Mouse (Mus musculus) liver, embryonic 13.5 days (tissue): ENCODE measurements around the gene Tnfrsf13c. TPM values are rescaled to one million over a fixed set of nuclear protein-coding genes. Genes with fewer than 3 reads are reported as not detected.

ENCODE experiments used
- ATAC-seq: fragments of 200-750 bp; cut with Nextera tagmentation; 2 replicates; pipeline ENCODE4 v1.8.0; 2017; ENCODE audit warnings: low read depth, mild to moderate bottlenecking, moderate number of reproducible peaks, moderate library complexity
- DNase-seq: peaks from one replicate; pipeline ENCODE4 v3.0.0; 2022
- H3K27ac ChIP-seq: fragments of 300-500 bp; sonication (generic); 2 replicates; pipeline ENCODE4 v1.5.1; 2015; ENCODE audit warnings: moderate library complexity, mild to moderate bottlenecking, inconsistent platforms
- H3K27me3 ChIP-seq: fragments of 300-500 bp; sonication (generic); 2 replicates; pipeline ENCODE4 v1.6.1; 2015; ENCODE audit warnings: mild to moderate bottlenecking, inconsistent platforms
- H3K36me3 ChIP-seq: fragments of 300-500 bp; sonication (generic); 2 replicates; pipeline ENCODE4 v1.6.1; 2015; ENCODE audit warnings: mild to moderate bottlenecking, inconsistent platforms
- H3K4me1 ChIP-seq: fragments of 300-500 bp; sonication (generic); replicated peaks from 2 replicates; pipeline ENCODE4 v1.6.1; 2015; ENCODE audit warnings: inconsistent platforms
- H3K4me2 ChIP-seq: fragments of 300-500 bp; sonication (generic); 2 replicates; pipeline ENCODE4 v1.6.1; 2015; ENCODE audit warnings: inconsistent platforms, mild to moderate bottlenecking, moderate library complexity
- H3K4me3 ChIP-seq: fragments of 300-500 bp; sonication (generic); replicated peaks from 2 replicates; pipeline ENCODE4 v1.5.1; 2015; ENCODE audit warnings: mild to moderate bottlenecking, inconsistent platforms
- H3K9ac ChIP-seq: fragments of 300-500 bp; sonication (generic); 2 replicates; pipeline ENCODE4 v1.6.1; 2015; ENCODE audit warnings: mild to moderate bottlenecking, inconsistent platforms
- H3K9me3 ChIP-seq: fragments of 300-500 bp; sonication (generic); replicated peaks from 2 replicates; pipeline ENCODE4 v1.6.1; 2016; ENCODE audit warnings: inconsistent platforms
- WGBS: fragments of 180-500 bp; shearing (Covaris S2); methylation state at CpG from one replicate; pipeline ENCODE4 v1.1.7; 2015; ENCODE audit not compliant: insufficient replicate concordance; 5-methylcytosine and 5-hydroxymethylcytosine counted together
- polyA plus RNA-seq: library from polyadenylated mRNA; unstranded; fragments of >200 nt; fragmentation: Nextera tagmentation; extraction: Ambion mirVana; gene quantifications from 2 replicates; pipeline ENCODE4 v1.2.1, GENCODE M21; 2015

Tnfrsf13c gene
- polyA plus RNA-seq, 1 experiment from 2014 or later: 0.38 TPM

GRCm38 (mm10) chr15:82229542-82230045, 5.4 kb upstream of the Tnfrsf13c start:
- peaks cover 19% of the 10 kb centered on the region for H3K27me3 ChIP-seq
- no peaks in the 10 kb centered on the region for H3K9me3 ChIP-seq
- 40% methylated on average over 11 of the region's 11 CpGs for WGBS
- DNase-seq (peak; percentile 74), ATAC-seq (peak; percentile 98)
- peak overlapping the region; percentile 67 for H3K9ac ChIP-seq
- H3K4me3 ChIP-seq: peak overlapping the region; percentile 24
- H3K27ac ChIP-seq: peak overlapping the region; percentile 93
- peaks cover 60% of the 10 kb centered on the region for H3K4me1 ChIP-seq
- peak overlapping the region; percentile 65 for H3K4me2 ChIP-seq
- peaks cover 11% of the 10 kb centered on the region for H3K36me3 ChIP-seq

- ATAC-seq (no peak), DNase-seq (no peak)
- Histone ChIP-seq H3K4me3 (no peak overlapping the region), H3K36me3 (no peaks in the 10 kb centered on the region), H3K27ac (no peak overlapping the region; the same call in 1 of the 2 replicates), H3K9me3 (no peaks in the 10 kb centered on the region), H3K4me1 (peaks cover 64% of the 10 kb centered on the region), H3K4me2 (no peak overlapping the region), H3K27me3 (peaks cover 56% of the 10 kb centered on the region), H3K9ac (no peak overlapping the region)
- WGBS: 65% methylated on average over 5 of the region's 5 CpGs
Measured at GRCm38 (mm10) chr15:82225769-82226168, 1.6 kb upstream of the Tnfrsf13c start.

DNA sequence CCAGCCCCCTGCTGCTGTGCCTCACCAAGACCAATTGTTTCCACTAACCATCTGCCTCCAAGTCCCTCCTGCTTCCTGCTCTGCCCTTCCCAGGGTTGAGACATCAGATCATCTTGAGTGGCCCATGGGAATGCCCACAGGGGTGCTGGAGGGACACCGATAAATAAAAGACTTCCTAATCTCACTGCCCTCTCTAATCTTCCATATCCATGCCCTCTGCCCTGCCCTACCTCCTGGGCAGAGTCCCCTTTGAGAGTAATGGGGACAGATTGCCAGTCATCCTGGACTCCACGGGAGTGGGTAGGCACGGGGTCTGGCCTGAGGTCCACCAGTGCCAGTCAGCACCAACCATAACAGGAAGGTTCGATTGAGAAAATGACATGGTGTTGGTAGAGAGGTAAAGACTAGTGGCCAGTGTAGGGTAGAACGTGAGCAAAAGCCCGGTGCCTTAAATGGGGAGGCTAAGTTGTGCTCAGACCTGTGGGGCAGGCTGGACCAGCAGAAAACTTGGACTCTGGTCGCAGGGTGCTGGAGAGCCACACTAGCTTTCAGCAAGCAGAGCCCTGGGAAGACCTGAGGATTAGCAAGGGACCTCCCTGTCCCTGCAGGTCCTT, 540 bp upstream of the Tnfrsf13c start:
- Histone ChIP-seq H3K27ac (peak overlapping the region; percentile 61; the same call in 1 of the 2 replicates), H3K36me3 (no peaks in the 10 kb centered on the region), H3K4me2 (peak overlapping the region; percentile 77), H3K9me3 (no peaks in the 10 kb centered on the region), H3K9ac (peak overlapping the region; percentile 65), H3K4me1 (peaks cover 53% of the 10 kb centered on the region), H3K27me3 (peaks cover 61% of the 10 kb centered on the region), H3K4me3 (peak overlapping the region; percentile 54)
- ATAC-seq (peak; percentile 80), DNase-seq (peak; percentile 24)
- WGBS: 27% methylated on average over 7 of the region's 7 CpGs

GRCm38 (mm10) chr15:82223251-82223650, 918 bp downstream of the Tnfrsf13c start:
- Histone ChIP-seq H3K27ac (no peak overlapping the region), H3K27me3 (peaks cover 75% of the 10 kb centered on the region), H3K4me2 (peak overlapping the region; percentile 77), H3K9me3 (no peaks in the 10 kb centered on the region), H3K36me3 (no peaks in the 10 kb centered on the region), H3K4me3 (peak overlapping the region; percentile 54; the same call in 1 of the 2 replicates), H3K9ac (0 out of 2 replicates have a peak overlapping the region, but pooled peaks have one; percentile 65), H3K4me1 (peaks cover 44% of the 10 kb centered on the region)
- DNase-seq (no peak), ATAC-seq (no peak)
- WGBS: 24% methylated on average over 7 of the region's 7 CpGs

- DNase-seq (no peak), ATAC-seq (no peak)
- Histone ChIP-seq H3K4me3 (no peak overlapping the region), H3K4me2 (no peak overlapping the region), H3K9ac (no peak overlapping the region), H3K27ac (no peak overlapping the region), H3K27me3 (peaks cover 91% of the 10 kb centered on the region), H3K36me3 (no peaks in the 10 kb centered on the region), H3K4me1 (peaks cover 36% of the 10 kb centered on the region), H3K9me3 (no peaks in the 10 kb centered on the region)
- WGBS: 66% methylated on average over 14 of the region's 14 CpGs
Measured at GRCm38 (mm10) chr15:82221104-82221860, 2.9 kb downstream of the Tnfrsf13c start.

DNA sequence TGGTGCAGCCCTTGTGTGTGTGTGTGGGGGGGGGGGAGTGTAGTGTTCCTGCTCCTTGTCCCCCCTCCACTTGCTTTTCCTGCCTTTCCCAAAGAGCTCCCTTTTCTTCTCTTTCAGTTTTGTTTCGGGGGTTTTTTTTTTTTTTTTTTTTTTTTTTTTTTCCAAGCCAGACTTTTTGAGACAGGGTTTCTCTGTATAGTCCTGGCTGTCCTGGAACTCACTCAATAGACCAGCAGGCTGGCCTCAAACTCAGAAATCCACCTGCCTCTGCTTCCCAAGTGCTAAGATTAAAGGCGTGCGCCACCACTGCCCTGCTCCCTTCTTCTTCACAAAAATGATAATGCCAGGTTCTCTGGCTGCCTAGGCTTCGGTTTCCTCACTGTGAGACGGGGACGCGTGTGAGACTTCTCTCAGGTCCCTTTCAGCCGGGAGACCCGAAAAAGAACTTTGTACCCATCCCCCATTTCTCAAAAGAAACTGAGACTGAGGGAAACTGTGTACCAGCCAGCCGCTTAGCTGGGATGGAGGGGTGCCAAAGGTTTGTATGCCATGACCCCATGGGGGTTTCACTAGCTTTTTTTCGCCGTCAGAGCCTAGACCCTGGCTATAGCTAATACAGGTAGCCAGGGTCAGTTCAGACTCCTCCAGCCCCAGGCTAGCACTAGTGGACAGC, 4.0 kb downstream of the Tnfrsf13c start:
- no peak overlapping the region for H3K4me2 ChIP-seq
- peaks cover 25% of the 10 kb centered on the region for H3K4me1 ChIP-seq
- H3K4me3 ChIP-seq: no peak overlapping the region
- no peaks in the 10 kb centered on the region for H3K36me3 ChIP-seq
- DNase-seq (no peak), ATAC-seq (no peak)
- no peak overlapping the region for H3K27ac ChIP-seq
- 65% methylated on average over 11 of the region's 12 CpGs for WGBS
- H3K27me3 ChIP-seq: peaks cover 91% of the 10 kb centered on the region
- H3K9me3 ChIP-seq: no peaks in the 10 kb centered on the region
- H3K9ac ChIP-seq: no peak overlapping the region

DNA sequence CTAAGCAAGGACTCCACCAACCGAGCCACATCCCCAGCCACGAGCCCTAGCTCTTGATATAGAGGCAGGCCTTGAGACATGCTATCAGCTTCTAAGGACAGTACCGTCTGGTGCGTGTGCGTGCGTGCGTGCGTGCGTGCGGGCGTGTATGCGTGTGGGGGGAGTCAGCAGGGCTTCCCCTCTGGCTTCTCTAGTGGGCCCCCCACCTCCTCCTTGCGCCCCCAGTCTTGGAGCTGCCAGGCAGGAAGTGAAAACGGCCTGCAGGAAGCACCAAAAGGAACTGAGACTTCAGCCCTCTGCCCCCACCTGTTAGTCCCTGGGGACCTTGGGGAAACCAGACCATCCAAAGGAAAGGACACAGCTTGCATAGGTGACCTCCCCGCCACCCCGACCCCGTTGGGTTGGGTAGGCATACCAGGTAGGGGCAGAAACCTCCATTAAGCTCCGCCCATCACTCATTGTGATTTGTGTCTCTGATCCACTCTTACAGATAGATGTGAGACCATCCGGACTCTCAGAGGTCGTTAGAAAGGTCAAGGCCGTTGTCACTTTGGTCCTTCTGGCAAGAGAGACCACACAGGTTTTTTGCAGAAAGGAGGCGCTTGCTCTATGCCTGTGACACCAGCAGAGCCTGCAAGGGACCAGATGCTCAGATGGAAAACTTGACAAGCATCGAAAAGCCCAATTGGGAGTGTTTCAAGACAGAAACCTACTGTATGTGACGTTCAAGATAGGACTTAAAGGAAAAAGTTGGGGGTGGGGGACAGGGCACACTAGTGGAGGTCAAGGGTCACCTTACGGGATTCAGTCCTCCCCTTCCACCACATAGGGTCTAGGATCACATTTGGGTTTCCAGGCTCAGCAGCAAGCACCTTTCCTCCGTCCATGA, 5.1 kb downstream of the Tnfrsf13c start:
- 39% methylated on average over 26 of the region's 26 CpGs for WGBS
- no peak for ATAC-seq
- Histone ChIP-seq H3K27ac (no peak overlapping the region), H3K36me3 (no peaks in the 10 kb centered on the region), H3K9ac (no peak overlapping the region), H3K27me3 (peaks cover 91% of the 10 kb centered on the region), H3K9me3 (no peaks in the 10 kb centered on the region), H3K4me1 (peaks cover 14% of the 10 kb centered on the region), H3K4me2 (no peak overlapping the region), H3K4me3 (no peak overlapping the region)
- no peak for DNase-seq

- Histone ChIP-seq H3K4me3 (no peak overlapping the region), H3K4me2 (no peak overlapping the region), H3K9ac (no peak overlapping the region), H3K27me3 (peaks cover 91% of the 10 kb centered on the region), H3K27ac (no peak overlapping the region), H3K4me1 (peaks cover 5% of the 10 kb centered on the region), H3K9me3 (no peaks in the 10 kb centered on the region), H3K36me3 (no peaks in the 10 kb centered on the region)
- no peak for ATAC-seq
- WGBS: 51% methylated on average over 9 of the region's 9 CpGs
- DNase-seq: no peak
Measured at GRCm38 (mm10) chr15:82217980-82218379, 6.2 kb downstream of the Tnfrsf13c start.

DNA sequence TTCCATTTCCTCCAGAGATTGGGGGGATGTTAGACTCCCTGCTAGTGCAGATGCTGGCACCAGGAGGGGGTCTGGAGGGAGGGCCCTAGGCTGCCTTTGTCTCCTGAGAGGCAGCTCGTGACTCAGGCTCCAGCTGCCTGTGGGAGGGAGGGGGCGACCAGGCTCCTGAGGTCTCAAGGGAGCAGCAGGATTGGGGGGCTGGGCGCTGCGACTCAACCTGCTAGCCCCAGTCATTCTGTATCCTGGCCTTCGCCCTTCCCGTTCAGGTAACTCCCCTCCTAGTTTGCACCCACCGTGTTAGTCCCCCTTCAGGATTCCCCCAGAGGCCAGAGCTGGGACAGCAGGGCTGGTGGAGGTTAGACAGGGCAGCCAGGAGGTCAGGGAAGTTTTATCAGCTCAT, 7.1 kb downstream of the Tnfrsf13c start:
- Histone ChIP-seq H3K4me3 (no peak overlapping the region), H3K4me1 (peaks cover 12% of the 10 kb centered on the region), H3K9ac (no peak overlapping the region), H3K9me3 (no peaks in the 10 kb centered on the region), H3K27ac (no peak overlapping the region), H3K4me2 (no peak overlapping the region), H3K36me3 (no peaks in the 10 kb centered on the region), H3K27me3 (peaks cover 91% of the 10 kb centered on the region)
- WGBS: 26% methylated on average over 7 of the region's 7 CpGs
- ATAC-seq (no peak), DNase-seq (no peak)

- DNase-seq (no peak), ATAC-seq (no peak)
- Histone ChIP-seq H3K27me3 (peaks cover 93% of the 10 kb centered on the region), H3K4me2 (no peak overlapping the region), H3K4me3 (no peak overlapping the region), H3K27ac (no peak overlapping the region), H3K9ac (no peak overlapping the region), H3K36me3 (no peaks in the 10 kb centered on the region), H3K4me1 (peaks cover 19% of the 10 kb centered on the region), H3K9me3 (no peaks in the 10 kb centered on the region)
- 60% methylated on average over 20 of the region's 20 CpGs for WGBS
Measured at GRCm38 (mm10) chr15:82216142-82216827, 7.9 kb downstream of the Tnfrsf13c start.
